Mouse (Mus musculus) midbrain, embryonic 16.5 days (tissue): ENCODE results near the gene Cxcl3. TPM values are rescaled to one million over a fixed set of nuclear protein-coding genes. Genes with fewer than 3 reads are reported as not detected.

Experiments
- ATAC-seq: fragments of 200-750 bp; cut with Nextera tagmentation; 2 replicates; pipeline ENCODE4 v1.8.0; 2017; ENCODE audit warnings: moderate TSS enrichment
- H3K27ac ChIP-seq: fragments of 300-500 bp; sonication (generic); 2 replicates; pipeline ENCODE4 v1.5.1; 2014; ENCODE audit warnings: mild to moderate bottlenecking, low read length, mixed read lengths
- H3K27me3 ChIP-seq: fragments of 300-500 bp; sonication (generic); 2 replicates; pipeline ENCODE4 v1.6.1; 2014; ENCODE audit warnings: low read depth, low read length, mixed read lengths; ENCODE audit not compliant: control insufficient read depth, insufficient read depth
- H3K36me3 ChIP-seq: fragments of 300-500 bp; sonication (generic); 2 replicates; pipeline ENCODE4 v1.6.1; 2014; ENCODE audit warnings: mild to moderate bottlenecking, low read length, moderate library complexity, mixed read lengths; ENCODE audit not compliant: control insufficient read depth, insufficient read depth
- H3K4me1 ChIP-seq: fragments of 300-500 bp; sonication (generic); 2 replicates; pipeline ENCODE4 v1.6.1; 2014; ENCODE audit warnings: mild to moderate bottlenecking, low read length, mixed read lengths; ENCODE audit not compliant: control insufficient read depth, insufficient read depth
- H3K4me2 ChIP-seq: fragments of 300-500 bp; sonication (generic); 2 replicates; pipeline ENCODE4 v1.6.1; 2014; ENCODE audit warnings: mild to moderate bottlenecking, low read length, mixed read lengths
- H3K4me3 ChIP-seq: fragments of 300-500 bp; sonication (generic); 2 replicates; pipeline ENCODE4 v1.5.1; 2014; ENCODE audit warnings: low read depth, mild to moderate bottlenecking, low read length, moderate library complexity, mixed read lengths
- H3K9ac ChIP-seq: fragments of 300-500 bp; sonication (generic); 2 replicates; pipeline ENCODE4 v1.6.1; 2014; ENCODE audit warnings: low read depth, low read length, mixed read lengths
- H3K9me3 ChIP-seq: fragments of 300-500 bp; sonication (generic); replicated peaks from 2 replicates; pipeline ENCODE4 v1.6.1; 2014; ENCODE audit warnings: mild to moderate bottlenecking, low read length, mixed read lengths; ENCODE audit not compliant: control insufficient read depth, poor library complexity, severe bottlenecking
- WGBS: fragments of 180-500 bp; shearing (Covaris S2); extraction: QIAGEN DNeasy Blood & Tissue Kit; methylation state at CpG from one replicate; pipeline ENCODE4 v1.1.7; 2014; 5-methylcytosine and 5-hydroxymethylcytosine counted together
- microRNA-seq: library from miRNA; unstranded; fragments of <30 nt; microRNA quantifications from one replicate; pipeline ENCODE4, GENCODE M21; 2017
- polyA plus RNA-seq: library from polyadenylated mRNA; unstranded; fragments of >200 nt; fragmentation: Nextera tagmentation; extraction: Ambion mirVana; gene quantifications from 2 replicates; pipeline ENCODE4 v1.2.1, GENCODE M21; 2015

Gene Cxcl3
- polyA plus RNA-seq, 1 experiment from 2014 or later: not detected

- Histone ChIP-seq H3K27me3 (no peaks in the 10 kb centered on the region), H3K27ac (no peak overlapping the region), H3K4me3 (no peak overlapping the region), H3K9ac (no peak overlapping the region), H3K4me1 (no peaks in the 10 kb centered on the region), H3K9me3 (no peaks in the 10 kb centered on the region), H3K36me3 (no peaks in the 10 kb centered on the region), H3K4me2 (no peak overlapping the region)
- no peak for ATAC-seq
These were observed 33.9 kb downstream of the Cxcl3 start for GRCm38 (mm10) chr5:90819756-90820155.

- no peaks in the 10 kb centered on the region for H3K27me3 ChIP-seq
- no peak overlapping the region for H3K4me3 ChIP-seq
- ATAC-seq: no peak
- H3K9me3 ChIP-seq: no peaks in the 10 kb centered on the region
- no peak overlapping the region for H3K9ac ChIP-seq
- no peak overlapping the region for H3K27ac ChIP-seq
- no peaks in the 10 kb centered on the region for H3K4me1 ChIP-seq
- 85% methylated on average over 11 of the region's 11 CpGs for WGBS
- H3K36me3 ChIP-seq: no peaks in the 10 kb centered on the region
- no peak overlapping the region for H3K4me2 ChIP-seq
These were observed 46.4 kb downstream of the Cxcl3 start for GRCm38 (mm10) chr5:90832145-90832767.

DNA sequence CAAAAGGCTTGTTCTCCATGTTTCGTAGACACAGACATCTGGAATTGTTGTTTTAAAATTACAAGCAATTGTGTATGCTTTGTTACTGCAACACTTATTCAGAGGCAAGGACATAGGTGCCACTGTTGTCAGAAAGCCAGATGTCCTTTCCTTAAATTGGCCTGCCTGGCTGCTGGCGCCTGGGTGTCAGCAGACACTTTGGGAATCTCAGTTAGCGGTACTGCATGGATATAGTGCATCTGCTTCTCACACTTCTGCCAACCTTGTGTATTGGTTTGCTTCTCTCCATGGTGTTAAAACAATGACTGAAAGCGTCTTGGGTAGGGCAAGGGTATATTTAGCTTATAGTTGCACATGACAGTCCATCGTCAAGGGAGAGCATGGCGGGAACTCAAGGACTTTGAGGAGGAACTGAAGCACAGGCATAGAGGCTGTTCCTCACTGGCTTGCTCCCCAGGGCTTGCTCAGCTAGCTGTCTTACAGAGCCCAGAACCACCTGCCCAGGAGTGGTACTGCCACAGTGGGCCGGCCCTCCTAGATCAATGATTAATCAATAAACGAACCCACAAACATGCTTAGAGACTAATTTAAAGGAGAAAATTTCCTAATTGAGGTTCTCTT lies 47.0 kb downstream of the Cxcl3 start:
- no peaks in the 10 kb centered on the region for H3K36me3 ChIP-seq
- no peak overlapping the region for H3K9ac ChIP-seq
- no peaks in the 10 kb centered on the region for H3K9me3 ChIP-seq
- no peaks in the 10 kb centered on the region for H3K4me1 ChIP-seq
- 91% methylated on average over 8 of the region's 8 CpGs for WGBS
- ATAC-seq: no peak
- H3K27ac ChIP-seq: no peak overlapping the region
- H3K4me2 ChIP-seq: no peak overlapping the region
- H3K27me3 ChIP-seq: no peaks in the 10 kb centered on the region
- no peak overlapping the region for H3K4me3 ChIP-seq

- WGBS: 89% methylated on average over 4 of the region's 4 CpGs
- Histone ChIP-seq H3K9ac (no peak overlapping the region), H3K4me1 (no peaks in the 10 kb centered on the region), H3K4me2 (no peak overlapping the region), H3K36me3 (no peaks in the 10 kb centered on the region), H3K9me3 (no peaks in the 10 kb centered on the region), H3K27me3 (no peaks in the 10 kb centered on the region), H3K27ac (no peak overlapping the region), H3K4me3 (no peak overlapping the region)
- no peak for ATAC-seq
These were observed 48.5 kb downstream of the Cxcl3 start for GRCm38 (mm10) chr5:90834436-90834835.

GRCm38 (mm10) chr5:90838582-90838981 lies 52.7 kb downstream of the Cxcl3 start:
- Histone ChIP-seq H3K4me1 (no peaks in the 10 kb centered on the region), H3K9ac (no peak overlapping the region), H3K27me3 (no peaks in the 10 kb centered on the region), H3K27ac (no peak overlapping the region), H3K9me3 (no peaks in the 10 kb centered on the region), H3K4me3 (no peak overlapping the region), H3K4me2 (no peak overlapping the region), H3K36me3 (no peaks in the 10 kb centered on the region)
- 89% methylated on average over 5 of the region's 5 CpGs for WGBS
- no peak for ATAC-seq

Small RNA genes within 50 kb of the gene (microRNA-seq; reads per million reads assigned to microRNA genes)
- not detected for gene Gm24322

Other genes with a start within 250 kb of the Cxcl3 start
- 0.15 TPM in 1 of 2 replicates, not detected in the other for gene 5830473C10Rik, start 225.0 kb upstream of the Cxcl3 start, polyA plus RNA-seq
- 2.2 and 2.5 TPM in 2 replicates for gene Rassf6, start 145.4 kb upstream of the Cxcl3 start, polyA plus RNA-seq
- gene Cxcl5, start 26.7 kb upstream of the Cxcl3 start, polyA plus RNA-seq: 0.27 and 0.35 TPM in 2 replicates
- gene Ppbp, start 17.6 kb upstream of the Cxcl3 start, polyA plus RNA-seq: 0.78 and 1.0 TPM in 2 replicates
- 32.5 and 34.8 TPM in 2 replicates for gene Pf4, start 13.7 kb upstream of the Cxcl3 start, polyA plus RNA-seq
- gene Cxcl15, start 8.4 kb downstream of the Cxcl3 start, polyA plus RNA-seq: not detected in 2 replicates
- 0.15 TPM in 1 of 2 replicates, not detected in the other for gene Cxcl1, start 105.1 kb downstream of the Cxcl3 start, polyA plus RNA-seq
- gene Cxcl2, start 117.8 kb downstream of the Cxcl3 start, polyA plus RNA-seq: 0.11 TPM in 1 of 2 replicates, not detected in the other
- 59.8 and 62.4 TPM in 2 replicates for gene Mthfd2l, start 145.0 kb downstream of the Cxcl3 start, polyA plus RNA-seq
- gene Epgn, start 241.4 kb downstream of the Cxcl3 start, polyA plus RNA-seq: 0.15 TPM in 1 of 2 replicates, not detected in the other